Mouse (Mus musculus) midbrain, embryonic 12.5 days (tissue): ENCODE measurements at regions not wholly inside any gene's neighbourhood (a gene's known extent, or its start where the extent isn't known, plus 50 kb on each side); places are given as distances from the start of the nearest gene placed in this dataset.

Experiments used
- ATAC-seq: fragments of 200-750 bp; cut with Nextera tagmentation; 2 replicates; pipeline ENCODE4 v1.8.0; 2017; ENCODE audit warnings: low read depth, moderate TSS enrichment, moderate library complexity; ENCODE audit not compliant: low FRiP score
- H3K27ac ChIP-seq: fragments of 300-500 bp; sonication (generic); replicated peaks from 2 replicates; pipeline ENCODE4 v1.5.1; 2016; ENCODE audit warnings: mild to moderate bottlenecking
- H3K27me3 ChIP-seq: fragments of 300-500 bp; sonication (generic); 2 replicates; pipeline ENCODE4 v1.6.1; 2016; ENCODE audit warnings: mild to moderate bottlenecking
- H3K36me3 ChIP-seq: fragments of 300-500 bp; sonication (generic); 2 replicates; pipeline ENCODE4 v1.6.1; 2016
- H3K4me1 ChIP-seq: fragments of 300-500 bp; sonication (generic); 2 replicates; pipeline ENCODE4 v1.6.1; 2016
- H3K4me2 ChIP-seq: fragments of 300-500 bp; sonication (generic); replicated peaks from 2 replicates; pipeline ENCODE4 v1.6.1; 2016; ENCODE audit warnings: mild to moderate bottlenecking, moderate library complexity
- H3K4me3 ChIP-seq: fragments of 300-500 bp; sonication (generic); 2 replicates; pipeline ENCODE4 v1.5.1; 2016; ENCODE audit warnings: mild to moderate bottlenecking
- H3K9ac ChIP-seq: fragments of 300-500 bp; sonication (generic); replicated peaks from 2 replicates; pipeline ENCODE4 v1.6.1; 2016; ENCODE audit warnings: mild to moderate bottlenecking, moderate library complexity
- H3K9me3 ChIP-seq: fragments of 300-500 bp; sonication (generic); 2 replicates; pipeline ENCODE4 v1.6.1; 2016; ENCODE audit warnings: mild to moderate bottlenecking
- WGBS: fragments of 180-500 bp; shearing (Covaris S2); methylation state at CpG from one replicate; pipeline ENCODE4 v1.1.7; 2016; 5-methylcytosine and 5-hydroxymethylcytosine counted together

DNA sequence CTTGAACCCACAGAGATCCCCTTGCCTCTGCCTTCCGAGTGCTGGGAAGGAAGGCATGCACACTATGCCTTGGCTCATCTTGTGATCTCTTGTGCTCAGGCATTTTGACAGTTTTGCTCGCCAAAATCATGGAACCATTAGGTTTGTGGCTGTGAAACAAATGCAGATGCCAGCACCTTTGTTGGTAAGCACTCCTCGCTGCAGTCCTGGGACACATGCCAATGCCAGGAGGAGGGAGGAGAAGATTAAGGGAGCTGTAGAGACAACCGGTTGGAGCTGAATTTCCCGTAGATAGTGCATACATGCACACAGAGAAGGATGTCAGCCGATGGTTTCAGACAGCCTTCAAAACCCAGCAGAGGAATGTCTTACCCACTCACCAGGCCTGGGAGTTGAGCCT is 275.5 kb downstream of the Spry2 start:
- WGBS = 84% methylated on average over 6 of the region's 6 CpGs
- H3K4me1 ChIP-seq = no peaks in the 10 kb centered on the region
- H3K9ac ChIP-seq = no peak overlapping the region
- H3K27me3 ChIP-seq = no peaks in the 10 kb centered on the region
- H3K36me3 ChIP-seq = no peaks in the 10 kb centered on the region
- no peak overlapping the region for H3K4me2 ChIP-seq
- no peaks in the 10 kb centered on the region for H3K9me3 ChIP-seq
- no peak overlapping the region for H3K27ac ChIP-seq
- no peak overlapping the region for H3K4me3 ChIP-seq
- ATAC-seq = no peak

DNA sequence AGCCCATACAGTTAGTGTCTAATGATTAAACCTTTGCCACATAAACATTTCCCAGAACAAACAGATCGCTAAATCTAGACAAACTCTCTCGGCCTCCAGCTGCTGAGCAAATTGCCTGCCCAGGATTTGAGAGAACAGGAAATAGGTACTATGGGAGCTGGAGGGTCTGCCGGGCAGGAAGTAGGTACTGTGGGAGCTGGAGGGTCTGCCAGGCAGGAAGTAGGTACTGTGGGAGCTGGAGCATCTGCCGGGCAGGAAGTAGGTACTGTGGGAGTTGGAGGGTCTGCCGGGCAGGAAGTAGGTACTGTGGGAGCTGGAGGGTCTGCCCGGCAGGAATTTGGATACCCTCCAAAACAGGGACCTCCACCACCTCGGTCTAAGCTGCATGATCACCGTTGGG is 277.2 kb downstream of the Spry2 start:
- H3K9ac ChIP-seq = no peak overlapping the region
- no peak overlapping the region for H3K4me3 ChIP-seq
- no peak for ATAC-seq
- WGBS = 87% methylated on average over 8 of the region's 8 CpGs
- H3K36me3 ChIP-seq = no peaks in the 10 kb centered on the region
- H3K27me3 ChIP-seq = no peaks in the 10 kb centered on the region
- H3K4me1 ChIP-seq = no peaks in the 10 kb centered on the region
- H3K27ac ChIP-seq = no peak overlapping the region
- H3K4me2 ChIP-seq = no peak overlapping the region
- H3K9me3 ChIP-seq = no peaks in the 10 kb centered on the region

DNA sequence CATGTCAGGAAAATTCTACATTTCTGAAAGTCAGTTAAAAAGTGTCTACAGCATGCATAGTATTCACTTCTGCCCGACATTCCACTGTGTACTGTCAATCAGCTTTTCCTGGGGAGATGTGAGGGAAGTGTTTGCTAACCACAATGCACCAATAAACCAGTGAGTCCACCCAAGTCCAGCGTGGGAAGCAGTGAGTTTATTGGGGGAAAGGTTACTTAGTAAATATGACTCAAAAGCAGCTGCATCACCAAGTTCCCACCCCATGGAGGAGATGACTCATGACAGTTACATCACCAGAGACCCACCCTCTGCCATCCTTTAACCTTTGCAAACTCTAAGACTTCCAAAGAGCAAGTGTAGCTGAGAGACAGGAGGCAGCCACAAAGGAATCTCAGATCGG is 280.9 kb downstream of the Spry2 start:
- no peaks in the 10 kb centered on the region for H3K27me3 ChIP-seq
- no peak overlapping the region for H3K4me3 ChIP-seq
- no peaks in the 10 kb centered on the region for H3K36me3 ChIP-seq
- 84% methylated on average over 3 of the region's 3 CpGs for WGBS
- no peaks in the 10 kb centered on the region for H3K9me3 ChIP-seq
- H3K4me2 ChIP-seq = no peak overlapping the region
- H3K27ac ChIP-seq = no peak overlapping the region
- H3K4me1 ChIP-seq = no peaks in the 10 kb centered on the region
- ATAC-seq = no peak
- H3K9ac ChIP-seq = no peak overlapping the region

DNA sequence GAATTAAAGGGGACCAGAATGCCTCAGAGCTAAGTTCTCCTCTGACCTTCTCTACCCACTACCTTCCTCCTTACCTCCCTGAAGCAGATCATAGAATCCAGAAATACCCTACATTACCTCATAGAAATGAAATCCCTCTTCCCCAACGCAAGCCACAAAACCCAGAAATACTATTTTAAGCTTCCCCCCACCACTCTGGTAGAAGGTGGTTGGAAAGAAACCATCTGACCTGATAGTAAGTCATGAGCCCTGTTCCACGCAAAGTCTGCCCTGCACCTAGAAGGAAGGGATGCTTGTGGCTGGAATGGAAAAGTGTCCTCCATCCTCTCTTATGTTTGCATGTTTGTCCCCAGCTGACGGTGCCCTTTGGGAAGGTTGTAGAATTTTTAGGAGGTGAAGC is 283.8 kb downstream of the Spry2 start:
- no peak overlapping the region for H3K9ac ChIP-seq

DNA sequence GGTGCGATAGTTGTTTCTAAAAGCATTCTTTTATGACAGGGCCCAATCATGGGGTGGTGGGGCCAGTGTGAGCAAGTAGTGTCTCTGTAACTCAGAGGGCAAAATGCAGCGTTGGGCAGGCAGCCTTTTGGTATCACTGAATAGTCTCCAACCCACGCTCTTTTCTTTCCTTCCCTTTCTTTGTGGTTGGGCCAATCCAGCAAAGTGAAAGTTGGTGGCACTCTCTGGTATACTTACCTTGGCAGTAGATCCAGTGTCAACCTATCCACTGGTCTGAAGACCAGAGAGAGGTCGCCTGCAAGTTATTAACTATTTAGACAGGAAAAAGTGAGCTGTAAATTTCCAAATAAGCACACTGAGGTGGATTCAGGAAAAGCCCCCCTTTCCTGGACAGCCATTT is 287.8 kb downstream of the Spry2 start:
- H3K4me3 ChIP-seq = no peak overlapping the region
- H3K27ac ChIP-seq = no peak overlapping the region
- WGBS = 89% methylated on average over 4 of the region's 4 CpGs
- no peak overlapping the region for H3K9ac ChIP-seq
- no peaks in the 10 kb centered on the region for H3K36me3 ChIP-seq
- no peaks in the 10 kb centered on the region for H3K9me3 ChIP-seq
- H3K4me2 ChIP-seq = no peak overlapping the region
- no peaks in the 10 kb centered on the region for H3K27me3 ChIP-seq
- no peak for ATAC-seq
- H3K4me1 ChIP-seq = no peaks in the 10 kb centered on the region

More for the DNA sequence above, 283.8 kb downstream of the Spry2 start:
- Histone ChIP-seq H3K4me1 (no peaks in the 10 kb centered on the region), H3K27me3 (no peaks in the 10 kb centered on the region), H3K36me3 (no peaks in the 10 kb centered on the region), H3K27ac (no peak overlapping the region), H3K4me3 (no peak overlapping the region), H3K9me3 (no peaks in the 10 kb centered on the region), H3K4me2 (no peak overlapping the region)
- no peak for ATAC-seq
- WGBS = 86% methylated on average over 3 of the region's 3 CpGs

DNA sequence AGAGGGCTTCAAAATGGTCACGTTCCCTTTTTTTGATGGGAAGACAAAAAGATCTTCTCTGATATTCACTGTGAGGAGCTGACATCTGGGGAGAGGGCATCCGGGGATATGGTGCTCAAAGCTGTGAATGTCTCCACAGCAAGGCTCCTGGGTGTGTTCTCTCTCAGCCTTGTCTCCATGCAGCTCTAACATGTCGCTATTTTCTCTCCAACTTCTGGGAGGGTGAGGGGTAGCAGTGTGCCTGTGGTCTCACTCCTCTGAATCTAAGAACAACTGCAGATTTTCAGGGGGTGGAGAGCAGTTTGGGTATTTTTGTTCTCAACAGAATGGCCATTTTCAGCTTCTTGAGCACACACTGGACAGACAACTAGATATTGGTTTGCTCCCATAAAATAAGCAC is 290.1 kb downstream of the Spry2 start:
- Histone ChIP-seq H3K9ac (no peak overlapping the region), H3K4me1 (no peaks in the 10 kb centered on the region), H3K27ac (no peak overlapping the region), H3K9me3 (no peaks in the 10 kb centered on the region), H3K4me3 (no peak overlapping the region), H3K4me2 (no peak overlapping the region), H3K27me3 (no peaks in the 10 kb centered on the region), H3K36me3 (no peaks in the 10 kb centered on the region)
- no peak for ATAC-seq
- 76% methylated on average over 3 of the region's 3 CpGs for WGBS

DNA sequence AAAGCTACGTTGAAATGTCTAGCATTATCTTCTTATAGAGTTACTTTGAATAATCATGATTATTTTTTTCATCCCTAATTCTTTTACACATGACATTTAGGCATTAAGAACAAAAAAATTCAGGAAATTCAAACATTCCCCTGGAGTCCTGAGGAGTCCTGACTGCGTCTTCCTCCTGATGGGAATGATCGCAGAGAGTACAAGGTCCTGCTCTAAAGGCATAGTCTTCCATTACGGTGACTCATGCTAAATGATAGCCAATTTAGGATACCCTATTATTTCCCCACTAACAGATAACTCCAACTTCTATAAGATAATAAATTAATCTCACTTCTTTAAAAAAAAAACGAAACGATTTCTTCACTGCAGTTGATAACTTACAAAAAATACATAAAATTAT is 292.2 kb downstream of the Spry2 start:
- H3K27me3 ChIP-seq = no peaks in the 10 kb centered on the region
- no peaks in the 10 kb centered on the region; the same call in 1 of the 2 replicates for H3K9me3 ChIP-seq
- H3K36me3 ChIP-seq = no peaks in the 10 kb centered on the region
- H3K27ac ChIP-seq = no peak overlapping the region
- no peak overlapping the region for H3K4me2 ChIP-seq
- no peaks in the 10 kb centered on the region for H3K4me1 ChIP-seq
- H3K4me3 ChIP-seq = no peak overlapping the region
- no peak for ATAC-seq
- no peak overlapping the region for H3K9ac ChIP-seq
- 91% methylated on average over 6 of the region's 6 CpGs for WGBS

DNA sequence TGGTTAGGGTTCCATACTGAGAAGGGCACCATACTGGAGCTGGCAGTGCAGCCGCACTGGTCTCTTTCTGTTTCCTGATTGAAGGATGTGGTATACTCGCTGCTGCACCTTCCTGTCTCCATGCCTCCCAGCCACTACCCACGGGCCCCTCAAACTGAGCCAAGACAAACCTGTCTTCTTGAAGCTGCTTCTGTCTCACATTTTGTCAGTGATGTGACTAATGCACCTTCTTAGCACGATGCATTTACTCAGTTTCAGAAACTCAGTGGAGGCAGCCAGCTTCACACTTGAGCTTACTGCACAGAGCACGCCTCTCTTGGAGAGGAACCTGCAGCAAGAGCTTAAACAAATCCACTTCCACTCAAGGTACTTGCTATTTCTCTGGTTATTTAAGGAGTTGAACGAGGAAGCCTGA is 293.6 kb downstream of the Spry2 start:
- no peak overlapping the region for H3K27ac ChIP-seq
- no peak overlapping the region for H3K4me2 ChIP-seq
- ATAC-seq = no peak
- H3K9ac ChIP-seq = no peak overlapping the region
- no peaks in the 10 kb centered on the region for H3K27me3 ChIP-seq
- no peaks in the 10 kb centered on the region; the same call in 1 of the 2 replicates for H3K9me3 ChIP-seq
- no peaks in the 10 kb centered on the region for H3K4me1 ChIP-seq
- H3K36me3 ChIP-seq = no peaks in the 10 kb centered on the region
- no peak overlapping the region for H3K4me3 ChIP-seq
- 82% methylated on average over 6 of the region's 6 CpGs for WGBS

DNA sequence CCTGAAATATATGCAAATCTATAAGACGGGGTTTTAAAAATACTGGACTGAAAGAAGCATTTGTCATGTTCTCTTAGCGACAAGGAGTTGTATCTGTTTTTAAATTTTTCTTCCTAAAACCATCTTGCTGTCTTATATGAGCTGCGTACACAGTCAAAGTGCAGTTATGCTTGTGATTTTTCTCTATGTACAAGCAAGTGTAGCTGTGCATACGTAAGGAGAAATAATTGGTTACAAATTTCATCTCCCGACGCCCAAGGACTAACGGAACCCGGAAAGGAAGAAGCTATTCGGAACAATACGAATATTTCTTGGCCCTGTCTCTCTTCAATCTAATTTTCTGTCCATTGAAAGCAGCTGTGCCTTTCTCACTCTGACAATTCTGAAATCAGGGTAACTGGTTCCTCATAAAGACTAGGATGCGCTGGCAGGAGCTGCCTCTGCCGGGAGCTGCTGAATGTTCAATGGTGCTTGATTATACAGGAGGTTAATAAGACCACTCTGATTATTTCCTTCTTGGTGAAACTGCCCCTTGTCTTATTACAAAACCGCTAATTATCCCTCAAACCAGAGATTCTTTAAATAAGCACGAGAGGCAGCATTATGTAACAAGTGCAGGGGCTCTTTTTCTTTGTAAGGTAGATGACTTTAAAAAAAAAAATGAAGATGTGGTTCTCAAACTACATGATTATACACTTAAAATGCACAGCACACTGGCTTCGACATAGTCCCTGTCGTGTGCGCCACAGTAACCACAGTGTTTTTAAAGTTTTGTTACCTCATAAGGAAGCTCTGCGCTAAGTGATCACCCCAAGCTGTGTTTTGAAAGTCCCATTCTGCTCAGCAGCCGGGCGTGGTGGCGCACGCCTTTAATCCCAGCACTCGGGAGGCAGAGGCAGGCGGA is 296.8 kb downstream of the Spry2 start:
- no peaks in the 10 kb centered on the region for H3K27me3 ChIP-seq
- H3K9me3 ChIP-seq = no peaks in the 10 kb centered on the region; the same call in 1 of the 2 replicates
- H3K27ac ChIP-seq = no peak overlapping the region
- ATAC-seq = no peak
- WGBS = 89% methylated on average over 24 of the region's 24 CpGs
- H3K4me2 ChIP-seq = no peak overlapping the region
- H3K9ac ChIP-seq = no peak overlapping the region
- no peaks in the 10 kb centered on the region for H3K4me1 ChIP-seq
- H3K36me3 ChIP-seq = no peaks in the 10 kb centered on the region
- no peak overlapping the region for H3K4me3 ChIP-seq

DNA sequence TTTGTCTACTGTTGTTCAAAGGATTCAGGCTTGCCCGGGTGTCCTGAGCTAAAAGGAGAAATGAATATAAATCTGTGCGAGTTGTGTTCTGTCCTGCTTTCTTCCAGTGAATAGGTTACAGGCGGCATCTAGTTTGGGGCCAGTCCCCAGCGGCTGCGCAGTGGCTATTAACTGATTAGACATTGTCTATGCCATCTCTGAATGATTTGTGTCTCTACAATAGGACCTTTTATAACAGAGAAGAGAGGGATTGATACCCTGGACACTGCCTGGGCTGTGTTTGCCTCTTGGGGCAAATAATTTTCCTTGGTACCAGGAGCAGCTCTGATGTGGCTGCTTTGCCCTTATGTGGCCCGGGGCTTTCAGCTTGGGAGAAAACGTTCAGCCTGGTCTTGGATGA is 306.9 kb downstream of the Spry2 start:
- Histone ChIP-seq H3K9me3 (no peaks in the 10 kb centered on the region), H3K4me3 (no peak overlapping the region), H3K36me3 (no peaks in the 10 kb centered on the region), H3K4me1 (peaks cover 14% of the 10 kb centered on the region), H3K27me3 (no peaks in the 10 kb centered on the region), H3K9ac (no peak overlapping the region), H3K4me2 (no peak overlapping the region), H3K27ac (peak overlapping the region; percentile 39)
- ATAC-seq = no peak
- WGBS = 74% methylated on average over 7 of the region's 7 CpGs

DNA sequence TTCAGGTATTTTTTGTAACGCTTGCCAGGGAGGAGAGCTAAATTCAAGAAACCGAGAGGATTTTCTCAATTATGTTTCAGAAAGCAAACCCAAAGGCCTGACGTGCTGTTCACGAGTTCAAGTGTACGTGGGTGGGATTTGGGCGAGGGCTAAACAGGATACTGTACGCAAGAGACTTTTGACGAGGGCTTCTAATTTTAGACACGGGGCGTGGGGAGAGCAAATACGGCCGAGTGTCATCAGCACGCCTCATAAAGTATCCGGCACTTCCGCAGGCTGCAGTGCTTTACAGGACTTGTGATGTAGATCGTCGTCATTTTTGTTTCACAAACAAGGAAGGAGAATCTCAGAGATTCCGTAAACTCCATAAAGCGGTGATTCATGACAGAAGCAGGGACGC is 307.4 kb downstream of the Spry2 start:
- no peaks in the 10 kb centered on the region for H3K36me3 ChIP-seq
- peak overlapping the region; percentile 58; the same call in 1 of the 2 replicates for H3K27ac ChIP-seq
- ATAC-seq = no peak
- no peaks in the 10 kb centered on the region for H3K9me3 ChIP-seq
- WGBS = 90% methylated on average over 20 of the region's 20 CpGs
- peaks cover 14% of the 10 kb centered on the region for H3K4me1 ChIP-seq
- H3K27me3 ChIP-seq = no peaks in the 10 kb centered on the region
- H3K4me3 ChIP-seq = no peak overlapping the region
- H3K9ac ChIP-seq = no peak overlapping the region
- no peak overlapping the region for H3K4me2 ChIP-seq

DNA sequence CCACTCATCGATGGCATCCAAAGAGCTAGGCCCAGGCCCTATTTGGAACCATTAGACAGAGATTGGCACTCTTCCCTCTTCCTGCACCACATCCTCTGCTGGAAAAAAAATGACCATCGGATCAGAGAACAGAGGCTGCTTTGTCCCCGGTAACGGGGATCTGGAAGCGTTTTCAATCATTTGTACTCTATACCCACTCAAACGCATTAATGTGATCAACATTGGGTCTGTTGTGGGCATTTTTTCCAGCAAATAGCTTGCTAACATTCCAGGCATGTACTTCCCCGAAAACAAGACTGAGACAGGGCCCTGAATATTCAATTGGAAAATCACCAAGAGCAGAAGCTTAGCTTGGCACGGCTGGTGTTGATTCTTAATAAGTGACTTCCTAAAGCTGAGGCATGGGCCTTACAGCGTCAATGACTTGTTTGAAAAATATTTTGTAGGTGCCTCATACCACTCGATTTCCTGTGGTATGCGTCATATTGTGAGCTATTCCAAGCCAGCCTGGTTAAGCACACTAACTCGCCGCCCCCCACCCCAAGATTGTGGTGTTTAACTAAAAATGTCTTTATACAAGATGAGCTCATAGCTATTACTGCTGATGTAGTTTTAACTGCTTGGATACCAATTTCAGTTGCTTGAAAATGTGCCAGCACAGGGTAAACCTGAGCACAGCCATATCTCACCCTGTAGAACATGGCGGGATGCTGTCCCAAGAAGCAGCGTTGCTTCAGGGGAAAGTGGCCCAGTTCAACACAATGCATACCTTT is 308.0 kb downstream of the Spry2 start:
- peaks cover 14% of the 10 kb centered on the region for H3K4me1 ChIP-seq
- H3K9ac ChIP-seq = no peak overlapping the region
- no peak overlapping the region for H3K4me3 ChIP-seq
- ATAC-seq = peak; percentile 93
- H3K27ac ChIP-seq = peak overlapping the region; percentile 58
- H3K36me3 ChIP-seq = no peaks in the 10 kb centered on the region
- H3K9me3 ChIP-seq = no peaks in the 10 kb centered on the region
- H3K27me3 ChIP-seq = no peaks in the 10 kb centered on the region
- H3K4me2 ChIP-seq = no peak overlapping the region
- 61% methylated on average over 15 of the region's 15 CpGs for WGBS
